Mouse (Mus musculus): ENCODE data around the gene E4f1.

E4f1 gene

GRCm38 (mm10) chr17:24469910-24470602 lies at the start of gene E4f1, which contains the start of gene Pgp:
Gene E4f1 (minus strand): TSS chr17:24470313.
Gene Pgp (plus strand): TSS chr17:24470392.
- peak; percentile 99 for DNase-seq (ENCODE audit: low spot score)

DNA sequence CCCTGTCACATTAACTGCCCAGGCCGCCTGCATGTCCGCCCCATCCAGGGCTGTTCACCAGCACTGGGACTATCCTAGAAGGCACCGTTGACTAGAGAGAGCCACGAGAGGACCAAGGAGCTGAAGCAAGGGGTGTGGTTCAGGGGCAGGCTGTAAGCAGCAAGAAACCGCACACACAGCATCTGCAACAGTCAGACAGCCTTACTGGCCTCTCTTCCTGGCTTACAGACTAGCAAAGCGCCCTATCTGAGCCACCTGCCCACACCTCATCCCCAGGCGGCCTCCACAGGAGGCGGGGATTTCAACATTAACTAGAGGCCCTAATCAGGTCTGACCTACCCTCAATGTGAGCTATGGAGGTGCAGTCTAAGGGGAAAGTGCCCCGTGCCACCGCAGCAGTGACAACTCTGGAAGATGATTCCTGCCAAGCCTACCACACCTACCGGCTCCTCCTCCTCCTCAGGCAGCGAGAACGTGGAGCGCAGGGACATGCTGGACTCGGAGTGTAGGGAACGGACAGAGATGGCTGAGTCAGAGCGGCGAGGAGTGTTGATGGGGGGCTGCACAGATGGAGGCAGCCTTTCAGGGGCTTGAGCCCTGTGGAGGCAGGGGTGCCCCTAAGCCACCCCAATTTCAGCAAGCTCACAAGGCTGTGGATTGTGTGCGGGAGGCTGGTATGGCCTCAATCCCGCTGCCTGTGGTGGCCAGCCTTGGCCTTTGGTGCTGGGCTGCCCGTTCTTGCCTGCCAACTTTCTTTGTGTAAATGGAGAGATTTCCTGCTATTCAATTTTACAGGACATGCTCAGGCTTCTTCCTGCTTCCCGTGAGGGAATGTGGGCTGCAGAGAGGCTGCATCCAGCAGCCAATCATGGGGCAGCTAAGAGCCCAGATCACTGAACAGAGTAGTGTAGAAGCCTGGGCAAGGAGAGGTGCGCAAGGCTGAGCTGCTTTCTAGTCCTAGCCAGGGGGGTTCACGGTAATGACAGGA lies 44.5 kb upstream of the E4f1 start:
- no peak for DNase-seq (ENCODE audit: low spot score)

DNA sequence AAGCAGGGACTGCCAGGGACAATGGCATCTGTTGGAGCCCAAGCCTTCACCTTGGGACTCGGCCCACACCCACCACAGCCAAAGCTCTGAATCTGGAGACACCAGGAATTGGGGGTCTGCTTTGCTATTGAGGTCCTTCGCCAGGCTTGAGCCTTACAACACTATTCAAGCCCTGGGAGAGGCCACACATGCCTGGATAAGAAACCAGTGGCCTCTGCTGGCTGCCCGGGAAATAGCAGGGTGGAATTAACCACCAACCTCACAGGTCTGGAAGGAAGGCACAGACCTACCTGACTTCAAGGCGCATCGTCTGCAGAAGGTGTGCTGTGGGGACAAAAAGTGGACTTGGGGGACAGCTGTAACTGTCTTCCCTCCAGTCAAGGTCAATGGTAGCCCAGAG lies 43.5 kb upstream of the E4f1 start:
- no peak for DNase-seq (ENCODE audit: low spot score)

DNA sequence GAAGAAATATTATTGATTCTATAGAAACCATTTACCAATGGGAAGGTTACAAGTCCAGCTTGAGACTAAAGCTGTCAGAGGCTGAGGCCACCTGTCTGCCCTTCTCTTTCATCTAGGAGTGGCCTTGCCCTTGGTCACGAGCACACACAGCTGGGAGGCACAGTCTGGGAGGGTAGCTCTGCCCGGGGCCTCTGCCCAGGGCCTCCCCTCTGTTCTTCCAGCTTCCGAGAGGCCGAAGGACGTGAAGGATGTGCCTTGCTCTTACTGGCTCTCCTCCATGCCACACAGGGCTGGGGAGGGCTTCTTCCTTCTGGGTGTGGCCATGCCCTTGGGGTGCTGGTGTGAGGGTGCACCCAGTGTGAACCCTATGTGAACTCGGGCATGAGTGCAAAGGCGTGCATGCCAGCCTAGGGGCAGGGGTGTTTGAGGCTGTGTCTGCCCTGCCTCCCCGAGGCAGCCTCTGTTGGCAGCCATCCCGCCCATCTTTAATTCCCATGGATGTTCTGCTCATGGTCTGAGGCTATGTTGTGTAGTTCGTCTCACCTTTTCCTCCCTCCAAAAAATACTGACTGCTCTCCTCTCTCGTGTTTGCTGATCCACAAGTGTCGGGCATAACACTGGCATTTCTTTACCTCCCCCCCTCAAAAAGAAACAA lies 37.8 kb upstream of the E4f1 start:
- DNase-seq (ENCODE audit: low spot score) = no peak

DNA sequence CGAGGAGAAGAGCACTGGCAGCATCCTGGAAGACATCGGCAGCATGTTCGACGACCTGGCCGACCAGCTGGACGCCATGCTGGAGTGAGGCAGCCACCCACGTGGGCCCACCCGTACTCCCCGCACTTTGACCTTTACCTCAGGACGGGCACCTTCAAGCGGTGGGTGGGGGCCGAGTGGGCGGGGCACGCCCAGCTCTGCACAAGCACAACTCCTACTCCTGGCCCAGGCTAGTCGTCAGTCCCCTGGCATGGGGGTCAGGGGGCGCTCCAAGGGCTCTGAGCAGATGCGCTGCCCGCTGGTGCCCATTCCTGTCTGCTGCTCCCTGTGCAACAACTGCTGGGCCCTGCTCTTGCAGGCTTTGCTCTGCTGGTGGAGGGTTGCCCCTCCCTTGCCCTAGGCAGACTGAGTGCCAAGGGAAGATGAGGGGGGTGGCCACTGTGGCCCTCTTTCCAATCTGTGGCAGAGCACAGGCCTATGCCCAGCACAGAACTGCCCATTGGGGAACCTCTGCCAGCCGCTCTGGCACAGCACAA lies 37.1 kb upstream of the E4f1 start:
- DNase-seq (ENCODE audit: low spot score) = no peak

GRCm38 (mm10) chr17:24506332-24507070 lies 36.4 kb upstream of the E4f1 start:
- DNase-seq (ENCODE audit: low spot score) = no peak

GRCm38 (mm10) chr17:24505286-24505955 lies 35.3 kb upstream of the E4f1 start:
- no peak for DNase-seq (ENCODE audit: low spot score)

- no peak for DNase-seq (ENCODE audit: low spot score)
These were observed 34.0 kb upstream of the E4f1 start for GRCm38 (mm10) chr17:24504085-24504484.

- DNase-seq (ENCODE audit: low spot score) = no peak
These were observed 32.1 kb upstream of the E4f1 start for GRCm38 (mm10) chr17:24502208-24502607.

DNA sequence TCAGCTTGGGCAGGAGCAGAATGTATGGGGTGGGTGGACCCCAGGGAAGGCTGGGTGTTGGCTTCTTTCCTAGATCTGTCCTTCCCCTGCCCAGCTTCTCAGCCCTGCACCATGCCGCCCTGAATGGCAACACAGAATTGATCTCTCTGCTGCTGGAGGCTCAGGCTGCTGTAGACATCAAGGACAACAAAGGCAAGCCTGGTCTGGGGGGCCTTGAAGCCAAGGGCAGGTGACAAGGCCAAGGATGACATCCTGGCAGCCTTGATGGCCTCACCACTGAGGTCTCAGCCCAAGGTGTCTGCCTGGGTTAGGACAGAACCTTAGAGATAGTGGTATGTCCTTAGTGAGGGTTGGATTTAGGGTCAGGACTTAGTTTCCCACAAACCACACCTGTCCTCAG lies 25.9 kb upstream of the E4f1 start:
- DNase-seq (ENCODE audit: low spot score) = no peak

GRCm38 (mm10) chr17:24495443-24495842 lies 25.3 kb upstream of the E4f1 start:
- DNase-seq (ENCODE audit: low spot score) = no peak

GRCm38 (mm10) chr17:24494627-24495335 lies 24.7 kb upstream of the E4f1 start:
- DNase-seq (ENCODE audit: low spot score) = no peak

DNA sequence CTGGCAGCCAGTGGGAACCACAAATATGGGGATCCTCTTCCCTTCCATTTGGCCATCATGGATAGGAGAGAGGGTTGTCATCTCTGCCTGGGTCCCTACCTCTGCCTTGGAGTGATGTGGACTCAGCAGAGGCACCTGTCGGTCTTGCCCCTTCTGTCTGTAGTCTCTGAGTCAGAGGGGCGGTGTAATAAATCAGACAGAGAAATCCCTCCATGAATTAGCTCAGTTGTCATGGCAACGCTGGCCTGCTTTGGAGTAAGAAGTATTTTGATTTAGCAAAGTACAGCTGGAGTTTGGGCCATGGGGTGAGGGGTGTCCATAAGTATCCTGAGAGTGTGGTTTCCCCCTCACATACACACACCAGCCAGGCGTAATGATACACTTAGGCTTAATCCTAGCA lies 20.3 kb upstream of the E4f1 start:
- no peak for DNase-seq (ENCODE audit: low spot score)

GRCm38 (mm10) chr17:24489265-24490030 lies 19.3 kb upstream of the E4f1 start:
- no peak for DNase-seq (ENCODE audit: low spot score)

GRCm38 (mm10) chr17:24488662-24489264 lies 18.6 kb upstream of the E4f1 start:
- DNase-seq (ENCODE audit: low spot score) = peak; percentile 51

GRCm38 (mm10) chr17:24488186-24488661 lies 18.1 kb upstream of the E4f1 start, which contains the start of gene Caskin1:
Gene Caskin1 (plus strand): TSS chr17:24488601.
- peak; percentile 59 for DNase-seq (ENCODE audit: low spot score)

GRCm38 (mm10) chr17:24485090-24485860 lies 15.2 kb upstream of the E4f1 start:
- DNase-seq (ENCODE audit: low spot score) = no peak

- DNase-seq (ENCODE audit: low spot score) = no peak
These were observed 13.4 kb upstream of the E4f1 start for GRCm38 (mm10) chr17:24483495-24483894.

All from testis, postnatal 14 days (tissue).